Mouse (Mus musculus) lung, embryonic 14.5 days (tissue): ENCODE measurements around the gene Acer3. TPM values are rescaled to one million over a fixed set of nuclear protein-coding genes. Genes with fewer than 3 reads are reported as not detected.

Experiments used
- ATAC-seq: fragments of 200-750 bp; cut with Nextera tagmentation; 2 replicates; pipeline ENCODE4 v1.8.0; 2017; ENCODE audit warnings: mild to moderate bottlenecking, moderate TSS enrichment, moderate library complexity; ENCODE audit not compliant: insufficient read depth
- DNase-seq: peaks from one replicate; pipeline ENCODE4 v3.0.0-alpha.2; 2015
- H3K27ac ChIP-seq: fragments of 300-500 bp; sonication (generic); 2 replicates; pipeline ENCODE4 v1.5.1; 2014; ENCODE audit warnings: low read depth, mild to moderate bottlenecking, moderate library complexity
- H3K27me3 ChIP-seq: fragments of 300-500 bp; sonication (generic); 2 replicates; pipeline ENCODE4 v1.6.1; 2014; ENCODE audit warnings: low read length, control low read depth; ENCODE audit not compliant: insufficient read depth
- H3K36me3 ChIP-seq: fragments of 300-500 bp; sonication (generic); 2 replicates; pipeline ENCODE4 v1.6.1; 2014; ENCODE audit warnings: control low read depth; ENCODE audit not compliant: insufficient read depth
- H3K4me1 ChIP-seq: fragments of 300-500 bp; sonication (generic); 2 replicates; pipeline ENCODE4 v1.6.1; 2014; ENCODE audit warnings: antibody characterized with exemption, control low read depth; ENCODE audit not compliant: insufficient read depth
- H3K4me2 ChIP-seq: fragments of 300-500 bp; sonication (generic); 2 replicates; pipeline ENCODE4 v1.6.1; 2014; ENCODE audit warnings: mild to moderate bottlenecking
- H3K4me3 ChIP-seq: fragments of 300-500 bp; sonication (generic); 2 replicates; pipeline ENCODE4 v1.5.1; 2014; ENCODE audit warnings: low read depth, low read length
- H3K9ac ChIP-seq: fragments of 300-500 bp; sonication (generic); 2 replicates; pipeline ENCODE4 v1.6.1; 2014
- H3K9me3 ChIP-seq: fragments of 300-500 bp; sonication (generic); 2 replicates; pipeline ENCODE4 v1.6.1; 2016; ENCODE audit warnings: low read depth, low read length, control low read depth
- CTCF ChIP-seq: IDR thresholded peaks from 2 replicates; pipeline ENCODE4 v1.5.1; 2016; ENCODE audit warnings: antibody characterized with exemption, low read depth
- whole genome bisulfite sequencing: fragments of 180-500 bp; shearing (Covaris S2); extraction: QIAGEN DNeasy Blood & Tissue Kit; methylation state at CpG from one replicate; pipeline ENCODE4 v1.1.7; 2014; 5-methylcytosine and 5-hydroxymethylcytosine counted together
- polyA plus RNA-seq: library from polyadenylated mRNA; unstranded; fragments of >200 nt; fragmentation: Nextera tagmentation; extraction: Ambion mirVana; gene quantifications from 2 replicates; pipeline ENCODE4 v1.2.1, GENCODE M21; 2014

Acer3 gene
- polyA plus RNA-seq, 1 experiment from 2014 or later = 27.9 TPM

- no peak for DNase-seq
- no peak overlapping the region for H3K4me2 ChIP-seq
- H3K27me3 ChIP-seq = no peaks in the 10 kb centered on the region
- H3K9ac ChIP-seq = no peak overlapping the region
- H3K36me3 ChIP-seq = no peaks in the 10 kb centered on the region
- H3K27ac ChIP-seq = no peak overlapping the region
- no peaks in the 10 kb centered on the region for H3K9me3 ChIP-seq
- no peak for ATAC-seq
- H3K4me3 ChIP-seq = no peak overlapping the region
- WGBS = 65% methylated on average over 1 of the region's 1 CpGs
- peaks cover 4% of the 10 kb centered on the region; the same call in 1 of the 2 replicates for H3K4me1 ChIP-seq
- no peak for TF ChIP-seq CTCF
Observed at GRCm38 (mm10) chr7:98324228-98324627, 3.2 kb upstream of the Acer3 start.

GRCm38 (mm10) chr7:98323288-98324019 is 2.4 kb upstream of the Acer3 start:
- Histone ChIP-seq H3K9ac (no peak overlapping the region), H3K9me3 (no peaks in the 10 kb centered on the region), H3K4me3 (no peak overlapping the region), H3K4me2 (no peak overlapping the region), H3K36me3 (no peaks in the 10 kb centered on the region), H3K4me1 (peaks cover 4% of the 10 kb centered on the region; the same call in 1 of the 2 replicates), H3K27ac (no peak overlapping the region), H3K27me3 (no peaks in the 10 kb centered on the region)
- DNase-seq = peak; percentile 78
- peak; percentile 63; the same call in 1 of the 2 replicates for ATAC-seq
- 33% methylated on average over 5 of the region's 5 CpGs for WGBS
- TF ChIP-seq CTCF = no peak

GRCm38 (mm10) chr7:98322415-98322814 is 1.4 kb upstream of the Acer3 start:
- H3K4me1 ChIP-seq = peaks cover 4% of the 10 kb centered on the region; the same call in 1 of the 2 replicates
- TF ChIP-seq CTCF = no peak
- no peak overlapping the region for H3K4me3 ChIP-seq
- no peak overlapping the region for H3K4me2 ChIP-seq
- DNase-seq (no peak), ATAC-seq (no peak)
- no peak overlapping the region for H3K9ac ChIP-seq
- H3K9me3 ChIP-seq = no peaks in the 10 kb centered on the region
- H3K27ac ChIP-seq = no peak overlapping the region
- H3K27me3 ChIP-seq = no peaks in the 10 kb centered on the region
- WGBS = 55% methylated on average over 3 of the region's 3 CpGs
- H3K36me3 ChIP-seq = no peaks in the 10 kb centered on the region

GRCm38 (mm10) chr7:98320006-98320556 is 927 bp downstream of the Acer3 start:
- no peak for ATAC-seq
- Histone ChIP-seq H3K36me3 (no peaks in the 10 kb centered on the region), H3K4me3 (no peak overlapping the region), H3K27me3 (no peaks in the 10 kb centered on the region), H3K4me1 (peaks cover 4% of the 10 kb centered on the region; the same call in 1 of the 2 replicates), H3K9ac (no peak overlapping the region), H3K9me3 (no peaks in the 10 kb centered on the region), H3K27ac (no peak overlapping the region), H3K4me2 (no peak overlapping the region)
- WGBS = 81% methylated on average over 7 of the region's 7 CpGs
- no peak for TF ChIP-seq CTCF
- DNase-seq = no peak

GRCm38 (mm10) chr7:98316568-98316967 is 4.4 kb downstream of the Acer3 start:
- ATAC-seq = no peak
- 30% methylated on average over 2 of the region's 2 CpGs for WGBS
- H3K36me3 ChIP-seq = no peaks in the 10 kb centered on the region
- H3K4me3 ChIP-seq = no peak overlapping the region
- no peak for TF ChIP-seq CTCF
- H3K27me3 ChIP-seq = no peaks in the 10 kb centered on the region
- H3K9me3 ChIP-seq = no peaks in the 10 kb centered on the region
- no peak overlapping the region for H3K4me2 ChIP-seq
- no peak overlapping the region for H3K9ac ChIP-seq
- no peak for DNase-seq
- H3K4me1 ChIP-seq = no peaks in the 10 kb centered on the region
- H3K27ac ChIP-seq = no peak overlapping the region

GRCm38 (mm10) chr7:98315087-98315486 is 5.9 kb downstream of the Acer3 start:
- H3K4me2 ChIP-seq = no peak overlapping the region
- no peak overlapping the region for H3K4me3 ChIP-seq
- no peaks in the 10 kb centered on the region for H3K36me3 ChIP-seq
- H3K4me1 ChIP-seq = no peaks in the 10 kb centered on the region
- 64% methylated on average over 2 of the region's 2 CpGs for WGBS
- no peak for TF ChIP-seq CTCF
- H3K27me3 ChIP-seq = no peaks in the 10 kb centered on the region
- no peak overlapping the region for H3K27ac ChIP-seq
- DNase-seq (no peak), ATAC-seq (no peak)
- H3K9me3 ChIP-seq = no peaks in the 10 kb centered on the region
- H3K9ac ChIP-seq = no peak overlapping the region

GRCm38 (mm10) chr7:98312185-98312920 is 8.7 kb downstream of the Acer3 start:
- ATAC-seq (no peak), DNase-seq (peak; percentile 27)
- Histone ChIP-seq H3K9ac (no peak overlapping the region), H3K4me1 (no peaks in the 10 kb centered on the region), H3K27ac (no peak overlapping the region), H3K36me3 (no peaks in the 10 kb centered on the region), H3K27me3 (no peaks in the 10 kb centered on the region), H3K4me3 (no peak overlapping the region), H3K9me3 (no peaks in the 10 kb centered on the region), H3K4me2 (no peak overlapping the region)
- TF ChIP-seq CTCF = no peak
- 45% methylated on average over 4 of the region's 4 CpGs for WGBS
